Mouse (Mus musculus) T-helper 17 cell (primary cell): ENCODE measurements around the gene Bcl2l13.
"Not testable (repeated sequence)": the region's sequence is repeated elsewhere in the genome, so short reads cannot be mapped to it uniquely, and the experiment has no call there.

Experiments used
- in situ Hi-C, 2 experiments: fragments of 300-600 bp; cut with MboI, MseI; formaldehyde crosslinking; loops; 1 replicate in 1 of 2; 2 replicates in 1 of 2; pipeline ENCODE4 v1.15.1; 2025; ENCODE audit warnings: high pct_unique_total_duplicates in 2 of 2

Bcl2l13 gene

DNA sequence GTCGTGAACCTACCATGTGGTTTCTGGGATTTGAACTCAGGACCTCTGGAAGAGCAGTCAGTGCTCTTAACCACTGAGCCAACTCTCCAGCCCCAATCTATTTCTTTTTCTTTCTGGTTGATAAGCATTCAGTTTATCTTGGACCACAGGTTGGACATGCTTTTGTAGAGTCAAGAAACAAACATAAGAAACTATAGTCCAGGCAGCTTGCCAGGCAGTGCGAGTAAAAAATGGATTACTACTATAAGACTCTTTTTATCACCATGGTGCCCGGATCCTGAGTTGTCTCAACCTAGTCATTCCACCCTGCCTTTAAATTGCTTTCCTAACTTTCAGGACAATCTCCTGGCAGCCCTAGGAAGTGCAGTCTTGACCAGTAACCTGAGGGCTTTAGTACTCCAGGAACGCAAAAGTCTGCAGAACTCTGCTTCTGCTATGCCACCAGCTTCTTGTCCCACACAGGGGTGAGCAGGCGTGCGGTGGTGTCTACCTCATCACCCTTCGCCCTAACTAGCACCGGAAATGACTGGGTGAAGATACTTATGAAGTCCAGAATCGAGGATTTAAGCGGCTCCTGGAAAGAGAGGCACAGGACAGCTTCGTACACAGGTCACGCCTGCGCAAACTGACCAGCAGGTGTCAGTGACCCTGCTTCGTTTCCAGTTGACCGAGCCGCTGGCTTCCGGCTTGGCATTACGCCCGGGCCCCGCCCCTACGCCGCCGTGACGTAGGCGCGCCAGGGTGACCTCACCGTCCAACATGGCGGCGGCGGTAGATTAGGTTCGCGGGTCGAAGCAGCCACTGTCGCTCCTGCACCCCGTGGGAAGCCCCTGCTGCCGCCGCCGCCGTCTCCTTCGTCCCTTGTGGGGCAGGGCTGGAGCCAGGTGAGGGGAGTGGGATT is at the start of gene Bcl2l13:
Bcl2l13 (plus strand) TSS at position 739 of the 901 bp plus-strand sequence.
- in situ Hi-C loops, result no loop called here

DNA sequence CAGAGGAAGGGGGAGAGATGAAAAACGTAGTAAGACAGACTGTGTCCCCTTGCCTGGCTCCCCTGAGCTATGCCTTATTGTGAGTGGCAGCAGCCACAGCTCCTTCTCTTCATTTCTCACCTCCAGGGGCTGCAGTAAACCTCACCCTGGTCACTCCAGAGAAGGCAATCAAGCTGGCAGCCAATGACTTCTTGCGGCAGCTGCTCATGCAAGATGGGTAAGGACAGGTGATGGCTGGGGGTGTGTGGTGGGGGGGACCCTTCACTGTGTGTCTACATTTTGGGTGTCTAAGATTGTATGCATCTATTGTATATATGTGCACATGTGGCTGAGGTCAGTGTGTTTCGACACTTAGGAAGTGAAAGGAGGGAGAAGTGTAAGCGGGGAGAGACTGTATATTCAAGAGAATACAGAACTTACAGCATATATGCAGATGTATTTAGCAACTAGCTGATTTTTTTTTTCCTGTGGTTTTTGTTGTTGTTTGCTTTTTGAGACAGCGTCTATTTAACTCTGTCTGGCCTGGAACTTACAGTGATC is 47.9 kb upstream of the Bcl2l13 start:
- in situ Hi-C loops, result no loop called here

DNA sequence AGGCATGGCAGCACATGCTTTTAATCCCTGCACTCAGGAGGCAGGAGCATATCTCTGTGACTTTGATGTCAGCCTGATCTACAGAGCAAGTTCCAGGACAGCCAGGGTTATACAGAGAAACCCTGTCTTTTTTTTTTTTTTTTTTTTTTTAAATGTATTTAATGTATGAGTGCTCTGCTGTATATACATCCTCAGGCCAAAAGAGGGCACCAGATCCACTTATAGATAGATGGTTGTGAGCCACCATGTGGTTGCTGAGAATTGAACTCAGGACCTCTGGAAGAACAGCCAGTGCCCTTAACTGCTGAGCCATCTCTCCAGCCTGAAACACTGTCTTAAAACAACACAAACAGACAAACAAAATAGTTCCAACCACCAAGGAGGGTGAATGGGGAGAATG is 47.1 kb upstream of the Bcl2l13 start:
- in situ Hi-C loops, result no loop called here

DNA sequence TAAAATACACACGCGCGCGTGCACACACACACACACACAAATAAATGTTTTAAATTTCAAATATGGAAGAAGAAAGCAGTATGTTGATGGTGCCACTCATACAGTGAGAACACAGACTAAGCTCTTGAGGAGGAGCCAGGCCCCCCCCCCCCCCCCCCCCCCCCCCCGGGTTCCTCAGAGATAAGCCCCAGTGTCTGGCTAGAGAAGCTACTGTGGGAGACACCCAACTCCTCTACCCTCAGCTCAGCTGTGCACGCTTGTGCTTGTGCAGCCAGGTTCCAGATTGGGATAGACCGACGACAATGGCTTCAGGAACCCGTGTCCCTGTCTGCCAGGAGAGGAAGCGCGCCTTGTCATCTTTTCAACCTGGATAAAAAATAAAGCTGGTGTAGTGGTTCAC is 45.9 kb upstream of the Bcl2l13 start:
- in situ Hi-C loops, result no loop called here

- in situ Hi-C loops, result no loop called here
Observed at GRCm38 (mm10) chr6:120790717-120791116, 45.3 kb upstream of the Bcl2l13 start.

DNA sequence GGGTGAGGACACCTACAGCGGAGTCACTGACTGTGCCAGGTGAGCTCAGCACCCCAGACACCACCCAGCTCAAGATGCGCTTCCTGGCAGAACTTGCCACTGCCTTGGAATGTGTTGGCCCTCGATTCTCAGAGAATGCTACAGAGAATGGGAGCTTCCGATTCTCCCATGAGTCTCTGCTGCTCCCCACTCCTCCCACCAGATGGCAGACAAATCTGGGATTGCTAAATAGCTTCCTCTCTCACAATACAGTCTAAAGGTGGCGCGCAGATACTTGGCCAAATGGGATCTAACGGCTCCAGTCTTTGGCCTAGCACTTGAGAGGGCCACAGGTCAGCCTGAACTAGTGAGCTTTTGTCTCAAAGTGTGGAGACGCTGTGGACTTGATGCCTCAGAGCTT is 43.1 kb upstream of the Bcl2l13 start:
- in situ Hi-C loops, result no loop called here

DNA sequence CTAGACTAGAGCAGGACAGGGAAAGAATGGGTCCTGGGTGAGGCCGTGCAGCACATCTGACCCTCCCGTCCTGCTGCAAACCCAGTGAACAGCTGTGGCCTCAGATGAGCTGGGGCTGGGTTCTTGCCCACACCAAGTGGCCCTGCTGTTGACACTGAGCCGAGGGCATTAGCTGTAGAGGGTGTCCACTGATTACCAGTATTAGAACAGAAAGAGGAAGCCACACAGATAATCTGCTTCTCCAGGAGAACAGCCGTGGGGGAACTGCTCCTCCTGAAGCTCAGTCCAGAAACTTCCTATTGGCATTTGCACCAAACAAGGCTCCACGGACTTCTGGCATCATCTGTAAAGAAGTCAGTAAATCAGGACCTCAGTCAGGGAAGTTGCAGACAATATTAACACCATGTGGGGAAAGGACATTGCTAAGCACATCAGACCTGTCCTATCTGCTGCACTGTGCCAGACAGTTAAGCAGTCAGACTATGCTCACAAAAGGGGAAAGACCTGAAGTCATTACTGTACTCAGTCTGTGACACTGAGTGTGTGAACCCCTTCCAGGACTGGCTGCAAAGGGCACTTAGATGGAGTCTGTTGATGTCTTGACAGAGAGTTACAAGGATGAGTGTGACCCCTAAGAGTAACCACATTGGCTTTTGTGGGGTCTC is 40.5 kb upstream of the Bcl2l13 start:
- in situ Hi-C loops, result loop anchor here in 1 of 2 experiments (5.0 kb wide), 1 partner anchor 272 kb away; no protein-coding TSS in a partner anchor

DNA sequence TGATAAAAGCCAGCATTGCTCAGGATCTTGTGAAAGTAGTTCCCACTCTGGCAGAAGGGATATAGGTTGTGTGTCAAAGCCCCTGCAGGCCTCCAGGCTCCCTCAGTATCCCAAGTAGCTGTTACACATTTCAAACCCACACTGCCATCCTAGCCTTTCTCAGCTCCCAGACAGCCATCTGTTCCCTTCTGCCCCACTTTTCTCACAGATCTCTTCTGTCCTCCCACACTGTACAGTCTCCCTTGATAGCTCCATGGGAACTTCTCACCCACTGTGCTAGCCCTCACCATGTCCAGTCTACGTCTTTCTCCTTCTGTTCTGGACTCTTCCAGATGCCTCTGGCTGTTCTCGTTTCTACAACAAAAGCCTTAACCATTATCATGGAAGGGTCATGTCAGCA is 39.9 kb upstream of the Bcl2l13 start:
- in situ Hi-C loops, result loop anchor here in 1 of 2 experiments (5.0 kb wide), 1 partner anchor 271 kb away; no protein-coding TSS in a partner anchor

- in situ Hi-C loops, result loop anchor here in 1 of 2 experiments (5.0 kb wide), 1 partner anchor 269 kb away; no protein-coding TSS in a partner anchor
Observed at GRCm38 (mm10) chr6:120798019-120798418, 38.0 kb upstream of the Bcl2l13 start.

DNA sequence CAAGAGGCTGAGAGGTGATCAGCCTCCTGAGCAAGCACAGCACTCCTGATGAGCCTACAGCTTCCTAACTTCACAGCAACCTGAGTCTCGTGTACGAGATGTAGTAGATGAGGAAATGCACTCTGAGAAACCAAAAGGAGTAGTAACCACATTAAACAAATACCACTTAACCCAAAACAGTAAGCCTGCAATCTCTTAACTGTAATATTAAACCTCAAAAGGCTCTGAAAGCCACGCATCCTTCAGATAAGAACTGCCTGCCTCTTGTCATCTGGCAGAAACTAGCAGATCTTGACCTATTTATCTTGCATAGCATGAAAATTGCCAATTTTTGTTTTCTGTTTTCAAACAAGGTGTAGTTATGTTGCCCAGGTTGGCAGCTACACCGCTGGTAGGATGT is 37.1 kb upstream of the Bcl2l13 start:
- in situ Hi-C loops, result loop anchor here in 1 of 2 experiments (5.0 kb wide), 1 partner anchor 268 kb away; no protein-coding TSS in a partner anchor

DNA sequence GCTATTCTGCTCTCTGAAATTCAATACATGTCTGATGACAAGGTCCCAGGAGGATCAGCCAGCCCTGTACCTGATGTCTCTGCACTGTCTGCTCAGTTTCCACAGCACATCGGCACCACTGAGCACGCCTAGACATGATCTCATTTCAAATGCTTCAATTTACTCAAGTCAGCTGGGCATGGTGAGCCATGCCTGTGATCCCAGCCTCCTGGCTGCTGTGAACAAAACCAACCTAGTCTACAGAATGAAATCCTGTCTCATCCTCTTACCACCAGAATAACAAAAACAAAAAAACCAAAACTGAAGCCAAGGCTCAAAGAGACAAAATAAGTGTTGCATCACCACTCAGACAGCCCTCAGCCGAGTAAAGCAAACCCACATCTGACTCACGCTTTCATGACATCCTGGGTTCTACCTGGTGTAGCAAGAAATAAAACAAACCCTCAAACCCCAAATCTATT is 36.4 kb upstream of the Bcl2l13 start:
- in situ Hi-C loops, result loop anchor here in 1 of 2 experiments (5.0 kb wide), 1 partner anchor 268 kb away; no protein-coding TSS in a partner anchor

DNA sequence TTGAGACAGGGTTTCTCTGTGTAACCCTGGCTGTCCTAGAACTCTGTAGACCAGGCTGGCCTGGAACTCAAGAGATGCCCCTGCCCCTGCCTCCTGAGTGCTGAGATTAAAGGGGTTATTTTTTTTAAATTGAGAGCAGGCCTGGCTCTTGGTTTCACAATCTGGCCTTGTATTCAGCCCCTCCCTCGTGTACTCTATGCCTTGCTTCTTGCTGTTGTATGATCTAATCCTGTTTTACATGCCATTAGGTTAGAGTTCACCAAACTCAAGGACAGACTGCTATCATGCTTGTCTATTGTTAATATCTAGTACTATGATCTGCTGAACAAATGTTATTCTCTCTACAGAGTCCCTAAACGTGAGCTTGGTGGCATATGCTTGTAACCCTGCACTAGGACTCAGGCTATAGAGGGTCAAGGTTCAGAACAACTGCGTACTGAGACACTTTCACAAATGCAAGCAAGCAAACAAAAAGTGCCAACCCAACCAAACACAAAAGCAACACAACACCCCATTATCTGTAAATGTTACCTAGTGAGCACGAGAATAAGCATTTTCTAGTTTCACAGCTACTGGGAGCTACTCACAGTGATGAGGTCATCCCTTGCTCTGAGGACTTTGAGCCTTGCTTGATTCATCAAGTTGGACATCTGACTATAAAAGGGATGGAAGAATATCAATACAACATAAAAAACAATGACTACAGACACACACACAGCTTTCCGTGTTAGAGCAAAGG is 28.8 kb upstream of the Bcl2l13 start:
- in situ Hi-C loops, result no loop called here

DNA sequence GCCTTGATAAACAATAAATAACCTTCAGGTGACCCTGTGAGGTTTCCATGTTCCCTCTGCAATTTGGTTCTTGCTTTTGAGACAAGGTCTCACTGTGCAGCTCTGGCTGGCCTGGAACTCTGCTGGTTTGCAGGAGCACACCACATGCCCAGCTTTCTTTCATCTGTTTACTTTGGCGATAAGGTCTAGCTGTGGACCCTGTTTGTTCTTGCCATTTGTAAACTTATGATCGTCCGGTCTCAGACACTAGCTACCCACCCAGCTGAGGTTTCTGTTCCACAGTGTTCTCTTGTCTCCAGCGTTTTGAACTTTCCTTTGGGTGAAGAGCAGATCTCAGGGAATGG is 28.3 kb upstream of the Bcl2l13 start:
- in situ Hi-C loops, result no loop called here

DNA sequence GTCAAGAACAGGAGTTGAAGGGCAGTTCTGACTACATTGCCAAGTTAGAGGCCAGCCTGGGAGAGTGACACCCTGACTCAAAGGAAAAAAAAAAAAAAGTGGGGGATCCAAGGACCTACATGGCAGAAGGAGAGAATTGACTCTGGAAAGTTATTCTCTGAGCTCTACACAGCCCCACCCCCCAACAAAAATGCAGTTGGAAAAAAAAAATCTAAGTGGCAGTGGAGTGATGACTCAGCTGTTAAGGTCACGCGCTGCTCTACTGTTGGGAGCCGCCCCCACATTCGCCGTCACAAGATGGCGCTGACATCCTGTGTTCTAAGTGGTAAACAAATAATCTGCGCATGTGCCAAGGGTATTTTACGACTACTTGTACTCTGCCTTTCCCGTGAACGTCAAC is 24.0 kb upstream of the Bcl2l13 start:
- in situ Hi-C loops, result not testable (repeated sequence)

DNA sequence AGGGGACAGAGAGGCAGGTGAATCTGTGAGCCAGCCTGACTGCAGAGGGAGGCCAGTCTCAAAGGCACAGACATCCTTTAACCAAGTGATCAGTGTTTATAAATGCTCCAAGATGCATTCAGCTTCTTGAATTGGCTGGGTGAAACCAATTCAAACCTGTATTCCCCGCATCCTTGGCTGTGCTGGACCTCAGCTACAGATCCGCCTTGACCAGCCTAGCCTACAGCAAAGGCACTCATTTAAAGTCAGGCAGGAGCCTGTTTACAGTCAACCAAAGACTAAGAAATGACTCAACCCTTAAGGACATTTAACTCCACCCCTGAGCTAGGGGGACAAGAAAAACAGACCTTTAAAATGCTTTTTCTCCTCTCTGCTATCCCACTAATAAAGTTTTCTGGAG is 16.7 kb upstream of the Bcl2l13 start:
- in situ Hi-C loops, result no loop called here

- in situ Hi-C loops, result no loop called here
Observed at GRCm38 (mm10) chr6:120820144-120820543, 15.9 kb upstream of the Bcl2l13 start.

GRCm38 (mm10) chr6:120820941-120821340 is 15.1 kb upstream of the Bcl2l13 start:
- in situ Hi-C loops, result no loop called here

DNA sequence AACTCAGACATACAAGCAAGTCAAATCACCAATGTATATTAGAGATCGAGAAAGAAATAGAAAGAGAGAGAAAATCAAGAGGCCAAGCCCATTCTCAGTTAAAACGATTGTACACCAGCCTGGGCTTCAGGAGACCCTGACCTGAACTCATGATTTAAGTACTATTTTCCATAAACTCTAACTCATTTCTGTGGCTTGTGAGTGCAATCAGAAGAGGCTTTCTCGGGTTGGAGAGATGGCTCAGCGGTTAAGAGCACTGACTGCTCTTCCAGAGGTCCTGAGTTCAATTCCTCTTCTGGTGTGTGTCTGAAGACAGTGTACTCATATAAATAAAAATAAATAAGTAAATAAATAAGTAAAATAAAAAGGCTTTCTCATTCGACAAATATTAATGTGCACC is 14.3 kb upstream of the Bcl2l13 start:
- in situ Hi-C loops, result no loop called here

- in situ Hi-C loops, result no loop called here
Observed at GRCm38 (mm10) chr6:120822307-120822928, 13.6 kb upstream of the Bcl2l13 start, which contains the start of gene Atp6v1e1. Gene Atp6v1e1 (minus strand): TSS chr6:120822793.

- in situ Hi-C loops, result no loop called here
Observed at GRCm38 (mm10) chr6:120822937-120823614, 12.9 kb upstream of the Bcl2l13 start.
